Mouse (Mus musculus): Measurements from ENCODE around the gene Snx20.

Snx20 gene

GRCm38 (mm10) chr8:88604065-88605038 lies 31.6 kb downstream of the Snx20 start:
- peak; percentile 71 for DNase-seq

GRCm38 (mm10) chr8:88603446-88603989 lies 32.4 kb downstream of the Snx20 start:
- DNase-seq: no peak

- DNase-seq: no peak
Measured at GRCm38 (mm10) chr8:88599491-88599890, 36.4 kb downstream of the Snx20 start.

GRCm38 (mm10) chr8:88598578-88598977 lies 37.4 kb downstream of the Snx20 start:
- DNase-seq: no peak

GRCm38 (mm10) chr8:88596042-88596441 lies 39.9 kb downstream of the Snx20 start:
- DNase-seq: no peak

- DNase-seq: no peak
Measured at GRCm38 (mm10) chr8:88593947-88594346, 42.0 kb downstream of the Snx20 start.

GRCm38 (mm10) chr8:88590226-88590625 lies 45.7 kb downstream of the Snx20 start:
- no peak for DNase-seq

- no peak for DNase-seq
Measured at GRCm38 (mm10) chr8:88588205-88588889, 47.6 kb downstream of the Snx20 start.

GRCm38 (mm10) chr8:88583863-88584262 lies 52.1 kb downstream of the Snx20 start:
- no peak for DNase-seq

GRCm38 (mm10) chr8:88580785-88581184 lies 55.1 kb downstream of the Snx20 start:
- no peak for DNase-seq

- no peak for DNase-seq
Measured at GRCm38 (mm10) chr8:88579668-88580330, 56.1 kb downstream of the Snx20 start.

GRCm38 (mm10) chr8:88579246-88579645 lies 56.7 kb downstream of the Snx20 start:
- no peak for DNase-seq

- DNase-seq: no peak
Measured at GRCm38 (mm10) chr8:88578413-88579175, 57.3 kb downstream of the Snx20 start.

- DNase-seq: no peak
Measured at GRCm38 (mm10) chr8:88577666-88578065, 58.3 kb downstream of the Snx20 start.

All from lung, postnatal 36 days (tissue).